Mouse (Mus musculus) erythroblast, adult 5-6 weeks (primary cell): ENCODE results near the gene Fstl1. TPM values are rescaled to one million over a fixed set of nuclear protein-coding genes. Genes with fewer than 3 reads are reported as not detected.

Experiments
- ATAC-seq: replicated peaks from 2 replicates; pipeline ENCODE4 v1.8.0; 2016; ENCODE audit warnings: moderate number of reproducible peaks, mild to moderate bottlenecking, moderate TSS enrichment, inconsistent platforms; ENCODE audit not compliant: poor library complexity, low FRiP score, severe bottlenecking
- total RNA-seq, 2 experiments: library from RNA; stranded (forward) in 1 of 2; stranded (reverse) in 1 of 2; fragments of 150-400 nt in 1 of 2; fragments of 200-764, 138-1000 nt in 1 of 2; gene quantifications; 2 replicates each; pipeline versions ENCODE4 v1.2.3 to v1.2.4; 2015 to 2017; ENCODE audit warnings: low replicate concordance in 2 of 2

Fstl1 gene
- total RNA-seq, 2 experiments from 2014 or later, result 0.77 TPM; not detected in 1

- ATAC-seq, result no peak
Observed at GRCm38 (mm10) chr16:37863876-37864275, 87.2 kb downstream of the Fstl1 start.

- no peak for ATAC-seq
Observed at GRCm38 (mm10) chr16:37865841-37866240, 89.2 kb downstream of the Fstl1 start.

- no peak for ATAC-seq
Observed at GRCm38 (mm10) chr16:37867791-37868505, 91.3 kb downstream of the Fstl1 start, which contains the start of gene Lrrc58. Gene Lrrc58, plus strand, starts transcription at chr16:37868389.

GRCm38 (mm10) chr16:37868506-37869469 lies 92.1 kb downstream of the Fstl1 start:
- ATAC-seq, result no peak

- ATAC-seq, result no peak
Observed at GRCm38 (mm10) chr16:37869470-37870231, 93.0 kb downstream of the Fstl1 start.

- ATAC-seq, result no peak
Observed at GRCm38 (mm10) chr16:37871112-37871715, 94.5 kb downstream of the Fstl1 start.

GRCm38 (mm10) chr16:37874501-37875235 lies 98.0 kb downstream of the Fstl1 start:
- no peak for ATAC-seq

GRCm38 (mm10) chr16:37877406-37877805 lies 100.7 kb downstream of the Fstl1 start:
- no peak for ATAC-seq

GRCm38 (mm10) chr16:37878951-37879505 lies 102.4 kb downstream of the Fstl1 start:
- no peak for ATAC-seq

GRCm38 (mm10) chr16:37879750-37880419 lies 103.2 kb downstream of the Fstl1 start:
- no peak for ATAC-seq

GRCm38 (mm10) chr16:37881168-37881567 lies 104.5 kb downstream of the Fstl1 start:
- ATAC-seq, result no peak

Other genes starting within 250 kb of the Fstl1 start
- 3.1 and 6.1 TPM in 2 replicates for gene Gtf2e1, start 237.1 kb upstream of the Fstl1 start, total RNA-seq (2015; ENCODE audit: low replicate concordance)
- gene Gtf2e1, start 237.1 kb upstream of the Fstl1 start, total RNA-seq (2017; ENCODE audit: low replicate concordance), result 2.8 and 3.8 TPM in 2 replicates
- gene Rabl3, start 237.0 kb upstream of the Fstl1 start, total RNA-seq (2015; ENCODE audit: low replicate concordance), result 4.4 and 5.4 TPM in 2 replicates
- 1.5 and 2.0 TPM in 2 replicates for gene Rabl3, start 237.0 kb upstream of the Fstl1 start, total RNA-seq (2017; ENCODE audit: low replicate concordance)
- gene Hgd, start 196.7 kb upstream of the Fstl1 start, total RNA-seq (2015; ENCODE audit: low replicate concordance), result not detected in 2 replicates
- not detected in 2 replicates for gene Hgd, start 196.7 kb upstream of the Fstl1 start, total RNA-seq (2017; ENCODE audit: low replicate concordance)
- 15.7 and 28.2 TPM in 2 replicates for gene Ndufb4, start 122.4 kb upstream of the Fstl1 start, total RNA-seq (2015; ENCODE audit: low replicate concordance)
- gene Ndufb4, start 122.4 kb upstream of the Fstl1 start, total RNA-seq (2017; ENCODE audit: low replicate concordance), result 0.42 and 8.2 TPM in 2 replicates
- gene Gm36028, start 84.3 kb downstream of the Fstl1 start, total RNA-seq (2015; ENCODE audit: low replicate concordance), result not detected in 2 replicates
- gene Gm36028, start 84.3 kb downstream of the Fstl1 start, total RNA-seq (2017; ENCODE audit: low replicate concordance), result not detected in 2 replicates
- gene Lrrc58, start 91.5 kb downstream of the Fstl1 start, total RNA-seq (2015; ENCODE audit: low replicate concordance), result 7.9 and 17.1 TPM in 2 replicates
- gene Lrrc58, start 91.5 kb downstream of the Fstl1 start, total RNA-seq (2017; ENCODE audit: low replicate concordance), result 5.6 and 8.1 TPM in 2 replicates
- gene Gpr156, start 139.6 kb downstream of the Fstl1 start, total RNA-seq (2015; ENCODE audit: low replicate concordance), result not detected in 2 replicates
- not detected in 2 replicates for gene Gpr156, start 139.6 kb downstream of the Fstl1 start, total RNA-seq (2017; ENCODE audit: low replicate concordance)